Mouse (Mus musculus) kidney, embryonic 14.5 days (tissue): ENCODE data around the gene Slc6a11. TPM values are rescaled to one million over a fixed set of nuclear protein-coding genes. Genes with fewer than 3 reads are reported as not detected.

ENCODE experiments used
- polyA plus RNA-seq: library from polyadenylated mRNA; unstranded; fragments of >200 nt; fragmentation: Nextera tagmentation; extraction: Ambion mirVana; gene quantifications from 2 replicates; pipeline ENCODE4 v1.2.1, GENCODE M21; 2014

The Slc6a11 gene
- polyA plus RNA-seq, 1 experiment from 2014 or later, result 0.11 TPM

Other genes with a start within 250 kb of the Slc6a11 start
- 0.29 and 0.47 TPM in 2 replicates for gene Atp2b2, start 88.6 kb upstream of the Slc6a11 start, polyA plus RNA-seq
- 0.12 TPM in 1 of 2 replicates, not detected in the other for gene Slc6a1, start 151.4 kb downstream of the Slc6a11 start, polyA plus RNA-seq